Comparison of ENCODE assay signal across 29 mouse cellular contexts in genomic region chr1:126982805-126983204, GRCm38 (mm10).
DNase-seq lines count a peak whose midpoint lies in the region; ATAC-seq and TF ChIP-seq lines count a peak whose summit lies in the region.
"Had no signal": no experiment of that assay in that cellular context is flagged by ENCODE, and none has a peak within 500 bp of the region (broad histone marks: within the 10 kb centered on the region; RNA-seq: fewer than 3 reads in every experiment).

No protein-coding gene starts in this region.

- peak; percentile 63; the same call in 1 of the 2 replicates for ATAC-seq in hindbrain, embryonic 12.5 days (ENCODE audit: low FRiP score)
- ATAC-seq in kidney, embryonic 14.5 days (ENCODE audit: low FRiP score, low TSS enrichment), result 0 out of 2 replicates have a peak, but pooled peaks have one; percentile 16
- ATAC-seq in kidney, embryonic 16.5 days (ENCODE audit: low FRiP score, low TSS enrichment), result no peak
- peak; percentile 49; the same call in 1 of the 2 replicates for ATAC-seq in neural tube, embryonic 14.5 days (ENCODE audit: low read depth)
- no peak for ATAC-seq in hindbrain, postnatal 0 days
- ATAC-seq in erythroblast, adult 5-6 weeks (replicated peaks; ENCODE audit: low FRiP score, poor library complexity, severe bottlenecking), result no peak
- ATAC-seq: forebrain, embryonic 15.5 days; inflammation-experienced regulatory T-cells, adult 6 months; intestine, embryonic 16.5 days had no signal

- TF ChIP-seq CTCF in hindbrain, postnatal 0 days (IDR thresholded peaks at IDR 0.05; ENCODE audit: low read depth), result no peak

- H3K9me3 ChIP-seq in hindbrain, embryonic 12.5 days (replicated peaks), result no peaks in the 10 kb centered on the region
- no peaks in the 10 kb centered on the region for H3K9me3 ChIP-seq in hindbrain, embryonic 10.5 days
- H3K9me3 ChIP-seq in kidney, embryonic 14.5 days (ENCODE audit: control insufficient read depth, low read length), result no peaks in the 10 kb centered on the region
- no peaks in the 10 kb centered on the region for H3K9me3 ChIP-seq in kidney, embryonic 16.5 days (ENCODE audit: low read length)
- H3K9me3 ChIP-seq in neural tube, embryonic 14.5 days (ENCODE audit: control insufficient read depth, low read length), result no peaks in the 10 kb centered on the region
- no peaks in the 10 kb centered on the region for H3K9me3 ChIP-seq in hindbrain, postnatal 0 days (ENCODE audit: low read length)
- H3K9me3 ChIP-seq: embryonic facial prominence, embryonic 12.5 days; embryonic facial prominence, embryonic 15.5 days; forebrain, embryonic 12.5 days; forebrain, embryonic 15.5 days; heart, embryonic 15.5 days; hindbrain, embryonic 15.5 days had no signal

- no peaks in the 10 kb centered on the region for H3K36me3 ChIP-seq in hindbrain, embryonic 12.5 days
- no peaks in the 10 kb centered on the region for H3K36me3 ChIP-seq in hindbrain, embryonic 10.5 days
- H3K36me3 ChIP-seq in kidney, embryonic 14.5 days (ENCODE audit: control insufficient read depth, insufficient read depth, low read length), result no peaks in the 10 kb centered on the region
- no peaks in the 10 kb centered on the region for H3K36me3 ChIP-seq in kidney, embryonic 16.5 days (ENCODE audit: insufficient read depth, low read length)
- no peaks in the 10 kb centered on the region for H3K36me3 ChIP-seq in neural tube, embryonic 14.5 days (ENCODE audit: control insufficient read depth, insufficient read depth, low read length)
- no peaks in the 10 kb centered on the region for H3K36me3 ChIP-seq in hindbrain, postnatal 0 days (ENCODE audit: insufficient read depth, low read length)
- H3K36me3 ChIP-seq: embryonic facial prominence, embryonic 12.5 days; embryonic facial prominence, embryonic 15.5 days; forebrain, embryonic 12.5 days; forebrain, embryonic 15.5 days; G1E; heart, embryonic 12.5 days; heart, embryonic 15.5 days; hindbrain, embryonic 15.5 days had no signal

- no peak overlapping the region for H3K27ac ChIP-seq in hindbrain, embryonic 12.5 days
- no peak overlapping the region for H3K27ac ChIP-seq in hindbrain, embryonic 10.5 days
- H3K27ac ChIP-seq in kidney, embryonic 14.5 days (ENCODE audit: low read depth, low read length), result no peak overlapping the region
- no peak overlapping the region for H3K27ac ChIP-seq in kidney, embryonic 16.5 days (ENCODE audit: low read length)
- H3K27ac ChIP-seq in neural tube, embryonic 14.5 days (ENCODE audit: low read depth, low read length), result no peak overlapping the region
- H3K27ac ChIP-seq in hindbrain, postnatal 0 days, result no peak overlapping the region
- H3K27ac ChIP-seq: embryonic facial prominence, embryonic 12.5 days; embryonic facial prominence, embryonic 15.5 days; forebrain, embryonic 12.5 days; forebrain, embryonic 15.5 days; heart, embryonic 15.5 days; hindbrain, embryonic 15.5 days had no signal

- DNase-seq in hindbrain, embryonic 10.5 days (ENCODE audit: low spot score), result no peak
- no peak for DNase-seq in neural tube, embryonic 10.5 days (ENCODE audit: extremely low spot score, low spot score)
- DNase-seq in hindbrain, postnatal 0 days (ENCODE audit: low spot score), result peak; percentile 36
- DNase-seq: adrenal gland, adult 2 months; adrenal gland, postnatal 14 days; B cell, adult 2 months; cerebellum, adult 11 months; cerebellum, adult 2 months; cerebellum, adult 9-11 months; cerebellum, postnatal 25 days; gastrocnemius, postnatal 36 days; heart, postnatal 10 days; heart, postnatal 36 days had no signal

- H3K9ac ChIP-seq in hindbrain, embryonic 12.5 days, result no peak overlapping the region
- no peak overlapping the region for H3K9ac ChIP-seq in kidney, embryonic 14.5 days (ENCODE audit: low read depth, low read length)
- no peak overlapping the region for H3K9ac ChIP-seq in kidney, embryonic 16.5 days (replicated peaks; ENCODE audit: low read length)
- H3K9ac ChIP-seq in neural tube, embryonic 14.5 days (replicated peaks; ENCODE audit: low read depth, low read length), result no peak overlapping the region
- no peak overlapping the region for H3K9ac ChIP-seq in hindbrain, postnatal 0 days (replicated peaks; ENCODE audit: low read length)
- H3K9ac ChIP-seq: embryonic facial prominence, embryonic 12.5 days; embryonic facial prominence, embryonic 15.5 days; forebrain, embryonic 12.5 days; forebrain, embryonic 15.5 days; heart, embryonic 12.5 days; heart, embryonic 15.5 days; hindbrain, embryonic 15.5 days had no signal

- WGBS in hindbrain, embryonic 12.5 days, result 76% methylated on average over 5 of the region's 5 CpGs
- WGBS in hindbrain, embryonic 10.5 days, result 81% methylated on average over 5 of the region's 5 CpGs
- WGBS in kidney, embryonic 14.5 days, result 83% methylated on average over 5 of the region's 5 CpGs
- WGBS in kidney, embryonic 16.5 days, result 78% methylated on average over 5 of the region's 5 CpGs
- 52% methylated on average over 5 of the region's 5 CpGs for WGBS in neural tube, embryonic 14.5 days
- 49% methylated on average over 5 of the region's 5 CpGs for WGBS in hindbrain, postnatal 0 days

- no peak overlapping the region for H3K4me3 ChIP-seq in hindbrain, embryonic 12.5 days
- no peak overlapping the region for H3K4me3 ChIP-seq in hindbrain, embryonic 10.5 days
- H3K4me3 ChIP-seq in kidney, embryonic 14.5 days (ENCODE audit: low read length), result no peak overlapping the region
- no peak overlapping the region for H3K4me3 ChIP-seq in kidney, embryonic 16.5 days (ENCODE audit: low read length)
- H3K4me3 ChIP-seq in neural tube, embryonic 14.5 days (ENCODE audit: low read depth, low read length), result no peak overlapping the region
- no peak overlapping the region for H3K4me3 ChIP-seq in hindbrain, postnatal 0 days (ENCODE audit: low read length)
- H3K4me3 ChIP-seq: embryonic facial prominence, embryonic 12.5 days; embryonic facial prominence, embryonic 15.5 days; erythroblast, embryonic 14.5 days; forebrain, embryonic 12.5 days; forebrain, embryonic 15.5 days; heart, embryonic 12.5 days; heart, embryonic 15.5 days; hindbrain, embryonic 15.5 days had no signal

- H3K4me2 ChIP-seq in hindbrain, embryonic 12.5 days (replicated peaks), result no peak overlapping the region
- no peak overlapping the region for H3K4me2 ChIP-seq in kidney, embryonic 14.5 days (replicated peaks; ENCODE audit: low read depth, low read length)
- no peak overlapping the region for H3K4me2 ChIP-seq in kidney, embryonic 16.5 days (replicated peaks; ENCODE audit: low read depth, low read length)
- no peak overlapping the region for H3K4me2 ChIP-seq in neural tube, embryonic 14.5 days (ENCODE audit: low read depth, low read length)
- no peak overlapping the region for H3K4me2 ChIP-seq in hindbrain, postnatal 0 days (ENCODE audit: low read depth, low read length)
- H3K4me2 ChIP-seq: embryonic facial prominence, embryonic 12.5 days; embryonic facial prominence, embryonic 15.5 days; forebrain, embryonic 12.5 days; forebrain, embryonic 15.5 days; heart, embryonic 12.5 days; heart, embryonic 15.5 days; hindbrain, embryonic 15.5 days had no signal

- no peaks in the 10 kb centered on the region for H3K4me1 ChIP-seq in hindbrain, embryonic 12.5 days
- H3K4me1 ChIP-seq in hindbrain, embryonic 10.5 days (replicated peaks), result no peaks in the 10 kb centered on the region
- H3K4me1 ChIP-seq in kidney, embryonic 14.5 days (ENCODE audit: control insufficient read depth, insufficient read depth, low read length), result no peaks in the 10 kb centered on the region
- H3K4me1 ChIP-seq in kidney, embryonic 16.5 days (ENCODE audit: insufficient read depth, low read length), result no peaks in the 10 kb centered on the region
- no peaks in the 10 kb centered on the region for H3K4me1 ChIP-seq in neural tube, embryonic 14.5 days (ENCODE audit: control insufficient read depth, insufficient read depth, low read length)
- no peaks in the 10 kb centered on the region for H3K4me1 ChIP-seq in hindbrain, postnatal 0 days (ENCODE audit: insufficient read depth, low read length)
- H3K4me1 ChIP-seq: embryonic facial prominence, embryonic 12.5 days; embryonic facial prominence, embryonic 15.5 days; forebrain, embryonic 12.5 days; forebrain, embryonic 15.5 days; heart, embryonic 12.5 days; heart, embryonic 15.5 days; hindbrain, embryonic 15.5 days had no signal

- no peaks in the 10 kb centered on the region for H3K27me3 ChIP-seq in hindbrain, embryonic 12.5 days
- H3K27me3 ChIP-seq in hindbrain, embryonic 10.5 days (ENCODE audit: insufficient read depth, poor library complexity, severe bottlenecking), result no peaks in the 10 kb centered on the region
- no peaks in the 10 kb centered on the region for H3K27me3 ChIP-seq in kidney, embryonic 14.5 days (ENCODE audit: control insufficient read depth, insufficient read depth, low read length)
- no peaks in the 10 kb centered on the region for H3K27me3 ChIP-seq in kidney, embryonic 16.5 days (ENCODE audit: insufficient read depth, low read length)
- no peaks in the 10 kb centered on the region for H3K27me3 ChIP-seq in neural tube, embryonic 14.5 days (ENCODE audit: control insufficient read depth, insufficient read depth, low read length)
- H3K27me3 ChIP-seq in hindbrain, postnatal 0 days (ENCODE audit: insufficient read depth, low read length), result no peaks in the 10 kb centered on the region
- H3K27me3 ChIP-seq: embryonic facial prominence, embryonic 12.5 days; embryonic facial prominence, embryonic 15.5 days; forebrain, embryonic 12.5 days; forebrain, embryonic 15.5 days; heart, embryonic 12.5 days; heart, embryonic 15.5 days; hindbrain, embryonic 15.5 days had no signal

Comparison
In these comparisons a context has a peak if more than half of its experiments do, and no peak if none do; other contexts are left out.
1. ATAC-seq: peak in hindbrain, embryonic 12.5 days (single experiment), kidney, embryonic 14.5 days (single experiment) and neural tube, embryonic 14.5 days (single experiment); none in kidney, embryonic 16.5 days (single experiment), hindbrain, postnatal 0 days (single experiment) and erythroblast, adult 5-6 weeks (single experiment).